Mouse (Mus musculus) natural killer cell, adult 2 months (primary cell): ENCODE data around the gene Odc1.
"Not testable (repeated sequence)": the region's sequence is repeated elsewhere in the genome, so short reads cannot be mapped to it uniquely, and the experiment has no call there.

Experiments used
- DNase-seq, 2 experiments: peaks; one replicate each; pipeline ENCODE4 v3.0.0; 2022; ENCODE audit warnings: low spot score in 2 of 2

Gene Odc1

GRCm38 (mm10) chr12:17544209-17545106 is at the start of gene Odc1:
TSS of gene Odc1 (plus strand) at chr12:17544794.
- DNase-seq = peak; percentile 98 to 99

DNA sequence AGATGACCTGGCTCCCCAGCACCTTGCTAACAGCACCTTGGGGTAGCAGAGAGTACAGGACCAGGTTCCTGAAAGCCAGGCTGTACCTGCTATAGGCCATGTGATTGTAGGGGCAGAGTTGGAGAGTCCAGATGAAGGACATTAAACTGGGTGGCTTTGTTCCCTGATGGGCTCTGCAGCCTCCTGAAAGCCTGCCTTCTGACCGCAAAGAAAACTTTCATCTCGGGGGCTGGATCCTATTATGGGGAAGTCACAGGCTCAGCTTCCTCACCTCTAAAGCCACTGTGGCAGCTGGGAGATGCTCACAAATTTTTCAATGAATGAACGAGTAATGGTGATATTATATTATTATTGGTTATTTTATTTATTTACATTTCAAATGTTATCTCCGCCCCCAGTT is 49.8 kb upstream of the Odc1 start:
- no peak for DNase-seq

DNA sequence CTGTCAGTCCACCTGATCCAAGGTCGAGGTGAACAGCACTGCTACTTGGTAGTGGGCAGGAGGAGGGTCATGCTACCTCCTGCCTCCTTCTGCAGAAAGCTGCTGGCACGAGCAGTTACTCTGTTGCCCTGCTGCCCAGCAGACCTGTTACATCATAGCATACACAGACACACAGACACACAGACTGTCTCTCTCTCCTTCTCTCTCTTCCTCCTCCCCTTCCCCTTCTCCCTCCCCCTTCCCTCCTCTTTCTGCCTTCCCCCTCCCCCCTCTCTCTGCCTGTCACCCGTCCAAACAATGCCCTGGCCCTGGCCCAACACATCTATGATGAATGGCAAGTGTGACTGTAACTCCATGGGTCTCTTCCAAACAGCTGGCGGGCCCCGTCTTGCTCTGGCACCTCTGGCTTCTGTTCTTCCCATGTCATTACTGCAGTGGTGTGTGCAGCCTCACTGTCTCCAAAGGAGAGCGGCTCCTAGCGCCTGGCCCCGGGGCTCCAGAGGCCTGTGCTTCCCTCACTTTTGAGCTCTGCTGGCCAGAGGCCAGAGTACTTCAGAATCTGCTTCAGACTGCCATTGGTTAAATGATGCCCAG is 48.6 kb upstream of the Odc1 start:
- no peak for DNase-seq

DNA sequence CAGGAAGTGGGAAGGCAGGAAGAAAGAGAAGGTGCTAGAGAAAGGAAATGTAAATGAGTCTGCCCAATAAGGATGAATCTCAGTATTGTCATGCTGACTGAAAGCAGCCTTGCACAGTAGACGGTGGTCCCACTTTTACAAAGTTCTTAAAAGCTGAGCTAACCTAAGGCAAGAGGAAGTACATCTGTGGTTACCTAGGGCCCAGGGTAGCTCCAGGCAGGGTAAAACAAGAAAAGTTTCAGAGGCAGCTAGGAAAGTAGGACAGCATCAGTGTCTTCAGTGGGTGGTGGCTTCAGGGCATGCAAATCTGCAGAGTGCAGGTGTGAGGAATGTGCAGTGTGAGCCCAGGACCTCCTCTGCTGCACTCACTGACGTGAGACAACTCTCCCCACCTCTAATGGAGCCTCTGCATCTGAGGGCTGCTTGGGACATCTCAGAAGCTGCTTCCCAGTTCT is 38.9 kb upstream of the Odc1 start:
- no peak for DNase-seq

- DNase-seq = no peak
Measured at GRCm38 (mm10) chr12:17506117-17506993, 38.2 kb upstream of the Odc1 start.

- peak; percentile 70 to 76 for DNase-seq
Measured at GRCm38 (mm10) chr12:17506994-17507542, 37.5 kb upstream of the Odc1 start.

DNA sequence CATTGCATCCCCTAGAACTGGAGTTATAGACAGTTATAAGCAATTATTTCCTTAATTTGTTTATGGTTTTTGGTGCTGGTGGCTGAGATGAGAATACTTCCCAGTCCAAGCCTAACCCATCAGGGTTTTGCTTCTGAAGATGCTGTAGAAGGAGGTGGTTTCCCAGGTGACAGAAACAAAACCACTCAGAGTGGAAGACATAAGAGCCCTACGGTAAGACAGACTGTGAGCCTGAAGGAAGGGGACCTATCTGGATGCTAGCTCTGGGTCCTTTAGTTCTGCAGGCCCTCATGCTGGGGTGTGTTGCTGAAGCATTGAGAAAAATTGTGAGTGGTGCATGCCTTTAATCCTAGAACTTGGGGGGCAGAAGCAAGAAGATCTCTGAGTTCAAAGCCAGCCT is 35.3 kb upstream of the Odc1 start:
- DNase-seq = no peak

DNA sequence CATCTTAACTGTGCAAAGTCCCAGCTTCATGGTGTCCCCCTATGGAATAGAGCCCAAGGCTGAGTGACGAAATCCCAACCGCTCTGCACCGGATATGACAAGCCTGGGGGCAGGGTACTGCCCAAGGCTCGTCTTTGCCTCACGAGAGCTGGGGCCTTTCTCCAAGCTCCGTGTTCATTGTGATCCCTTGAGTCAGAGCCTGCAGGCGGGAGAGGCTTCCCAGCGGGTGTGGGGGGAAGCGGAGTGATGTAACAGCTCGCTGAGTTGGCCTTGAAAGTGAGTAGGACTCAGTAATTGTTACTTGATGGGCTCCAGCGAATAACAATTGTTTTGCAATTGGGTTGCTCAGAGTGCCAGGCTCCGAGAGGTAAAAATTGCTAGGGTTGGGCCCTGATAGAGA is 34.4 kb upstream of the Odc1 start:
- no peak for DNase-seq

DNA sequence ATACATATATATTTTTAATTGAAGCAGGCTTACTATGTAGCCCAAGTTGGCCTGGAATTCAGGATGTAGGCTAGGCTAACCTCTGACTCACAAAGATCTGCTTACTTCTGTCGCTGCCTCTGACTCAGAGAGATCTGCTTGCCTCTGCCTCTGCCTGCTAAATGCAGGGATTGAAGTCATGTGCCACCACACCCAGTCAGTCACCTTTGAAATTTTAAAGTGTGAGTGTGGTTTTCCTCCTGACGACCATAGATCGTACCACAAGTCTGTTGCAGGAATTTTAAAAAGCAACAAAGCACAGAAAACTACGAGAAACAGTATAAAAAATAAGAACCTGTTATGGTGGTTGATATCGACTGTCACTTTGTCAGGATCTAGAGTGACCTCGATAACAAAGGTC is 33.6 kb upstream of the Odc1 start:
- peak; percentile 49 to 64 for DNase-seq

DNA sequence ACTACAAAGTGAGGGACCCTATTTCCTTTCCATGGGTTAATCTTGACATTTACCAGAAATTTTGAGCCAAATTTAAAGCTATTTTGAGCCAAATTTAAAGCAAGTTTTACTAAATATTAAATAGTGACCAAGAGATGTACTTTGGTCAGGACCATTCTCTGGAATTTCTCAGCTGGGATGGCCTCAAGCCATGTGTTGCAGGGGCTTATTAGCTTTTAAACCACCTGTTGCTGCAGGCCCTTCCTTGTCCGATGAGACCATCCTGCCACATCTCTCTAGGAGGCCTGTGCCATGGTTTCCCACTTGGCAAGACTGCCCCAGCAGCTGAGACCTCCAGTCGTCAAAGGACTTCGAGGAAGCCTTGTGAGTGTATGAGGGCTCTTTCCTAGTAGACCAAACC is 15.4 kb upstream of the Odc1 start:
- DNase-seq = no peak

GRCm38 (mm10) chr12:17529726-17530125 is 14.9 kb upstream of the Odc1 start:
- no peak for DNase-seq

DNA sequence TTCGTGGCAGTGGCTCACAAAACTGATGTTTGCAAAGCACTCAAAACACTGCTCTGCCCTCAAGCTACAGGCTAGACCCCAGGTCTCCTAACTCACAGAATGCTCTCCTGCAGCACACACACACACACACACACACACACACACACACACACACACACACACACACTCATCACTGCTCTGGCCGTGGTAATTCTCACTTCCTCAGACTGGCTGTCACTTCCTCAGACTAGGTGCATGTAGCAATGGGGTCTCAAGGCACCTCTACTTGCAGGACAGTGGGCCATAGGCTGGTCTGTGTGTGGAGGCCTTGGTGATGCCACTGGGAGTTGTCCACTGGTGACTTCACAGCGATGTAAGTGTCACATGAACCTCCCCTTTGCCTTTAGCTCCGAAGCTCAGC is 13.8 kb upstream of the Odc1 start:
- no peak for DNase-seq

DNA sequence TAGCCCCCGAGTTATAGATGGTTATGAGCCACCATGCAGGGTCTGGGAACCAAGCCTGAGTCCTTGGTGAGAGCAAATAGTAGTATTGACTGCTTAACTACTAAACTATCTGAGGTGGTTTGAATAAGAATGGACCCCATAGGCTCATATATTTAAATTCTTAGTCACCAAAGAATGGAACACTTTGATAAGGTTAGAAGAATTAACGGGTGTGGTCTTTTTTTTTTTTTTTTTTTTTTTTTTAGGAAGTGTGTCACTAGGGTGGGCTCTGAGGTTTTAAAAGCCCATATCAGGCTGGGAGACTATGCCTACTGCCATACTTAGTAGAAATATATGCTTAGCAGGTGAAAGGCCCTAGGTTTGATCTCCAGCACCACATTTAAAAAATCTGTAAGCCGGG is 8.4 kb upstream of the Odc1 start:
- no peak for DNase-seq

GRCm38 (mm10) chr12:17537147-17537546 is 7.4 kb upstream of the Odc1 start:
- no peak for DNase-seq

- no peak for DNase-seq
Measured at GRCm38 (mm10) chr12:17538087-17538486, 6.5 kb upstream of the Odc1 start.

DNA sequence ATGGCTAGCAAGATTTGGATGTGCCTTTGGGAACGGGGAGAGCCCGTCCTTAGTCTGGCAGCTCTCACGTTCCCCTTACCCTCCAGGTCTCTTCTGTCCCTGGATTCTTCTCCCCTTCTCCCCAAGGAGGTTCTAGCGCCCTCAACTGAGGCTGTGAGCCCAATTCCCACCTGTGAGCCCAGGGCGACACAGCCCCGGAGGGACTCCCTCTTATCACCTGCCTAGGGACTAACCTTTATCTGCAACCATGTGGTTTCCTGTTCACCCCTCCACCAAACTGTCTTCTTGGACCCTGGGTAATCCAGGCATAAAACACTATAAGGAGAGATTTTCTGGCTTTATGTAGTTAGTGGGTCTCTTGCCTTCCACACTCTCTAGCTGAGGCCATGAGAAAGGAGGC is 5.6 kb upstream of the Odc1 start:
- DNase-seq = no peak

DNA sequence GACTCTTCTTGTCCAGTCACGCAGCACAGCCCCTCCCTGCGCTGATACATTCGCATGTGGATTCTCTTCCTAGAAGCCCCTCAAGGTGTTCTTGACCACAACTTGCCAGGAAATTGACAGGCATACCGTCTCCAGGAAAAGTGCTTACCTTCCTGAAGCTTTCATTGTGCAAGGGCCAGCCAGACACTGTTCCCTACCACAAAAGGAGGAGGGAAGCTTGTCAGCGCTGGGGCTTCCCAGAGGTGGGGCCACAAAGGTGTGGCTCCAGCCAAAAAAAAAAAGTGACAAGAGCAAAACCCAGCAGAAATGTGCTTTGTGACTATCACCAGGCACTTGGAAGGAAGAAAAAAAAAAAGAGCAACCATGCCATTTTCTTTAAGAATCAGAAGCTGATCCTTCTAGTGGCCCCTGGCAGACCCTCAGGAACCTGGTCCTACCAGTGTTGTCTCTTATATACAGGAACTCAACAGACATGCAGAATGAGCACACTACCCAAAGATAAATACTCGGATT is 4.5 kb upstream of the Odc1 start:
- no peak for DNase-seq

DNA sequence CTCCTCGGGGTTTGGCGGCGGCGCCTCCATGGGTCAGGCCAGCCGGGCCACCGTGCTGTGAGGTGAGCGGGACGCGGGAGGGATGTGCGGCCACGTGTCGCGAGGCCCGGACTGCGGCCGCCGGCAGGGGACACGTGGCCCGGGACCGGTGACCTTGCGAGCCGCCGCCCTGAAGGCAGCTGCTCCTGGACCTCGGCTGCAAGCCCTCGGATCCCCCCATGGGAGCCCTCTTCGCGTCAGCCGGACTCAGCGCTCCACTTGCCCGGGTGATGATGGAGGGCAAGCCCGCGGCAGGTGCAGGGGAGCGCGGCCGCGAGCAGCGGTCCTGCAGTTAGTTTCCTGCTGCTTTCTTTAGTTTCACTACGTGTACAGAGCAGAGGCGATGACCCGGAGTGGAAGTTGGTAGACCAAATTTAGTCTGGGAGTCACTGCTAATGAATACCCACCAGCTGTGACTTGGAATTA is 545 bp downstream of the Odc1 start:
- DNase-seq = no peak

- no peak for DNase-seq
Measured at GRCm38 (mm10) chr12:17545884-17546283, 1.3 kb downstream of the Odc1 start.

DNA sequence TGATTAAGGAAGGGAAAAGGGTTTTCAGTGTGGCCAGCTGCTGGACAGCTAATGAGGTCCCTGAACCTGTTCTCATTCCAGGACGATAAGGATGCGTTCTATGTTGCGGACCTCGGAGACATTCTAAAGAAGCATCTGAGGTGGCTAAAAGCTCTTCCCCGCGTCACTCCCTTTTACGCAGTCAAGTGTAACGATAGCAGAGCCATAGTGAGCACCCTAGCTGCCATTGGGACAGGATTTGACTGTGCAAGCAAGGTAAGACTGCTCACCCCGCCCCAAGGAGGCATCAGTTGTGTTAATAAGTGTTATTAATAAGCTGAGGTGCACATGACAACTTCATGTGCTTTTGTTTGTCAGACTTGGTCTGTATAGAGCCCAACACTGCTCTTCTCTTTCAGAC is 3.0 kb downstream of the Odc1 start:
- not testable (repeated sequence) for DNase-seq

DNA sequence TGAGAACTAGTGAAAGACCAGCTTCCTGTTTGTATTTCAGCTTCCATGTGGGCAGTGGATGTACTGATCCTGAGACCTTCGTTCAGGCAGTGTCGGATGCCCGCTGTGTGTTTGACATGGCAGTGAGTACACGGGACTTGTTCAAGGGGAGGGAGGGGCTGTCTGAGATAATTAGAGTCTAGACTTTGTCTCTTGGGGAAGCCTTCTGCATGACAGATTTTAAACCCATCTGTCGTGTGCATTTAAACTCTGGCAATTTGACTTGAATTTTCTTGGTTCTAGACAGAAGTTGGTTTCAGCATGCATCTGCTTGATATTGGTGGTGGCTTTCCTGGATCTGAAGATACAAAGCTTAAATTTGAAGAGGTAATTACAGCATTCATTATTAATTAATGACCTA is 3.9 kb downstream of the Odc1 start:
- no peak for DNase-seq

DNA sequence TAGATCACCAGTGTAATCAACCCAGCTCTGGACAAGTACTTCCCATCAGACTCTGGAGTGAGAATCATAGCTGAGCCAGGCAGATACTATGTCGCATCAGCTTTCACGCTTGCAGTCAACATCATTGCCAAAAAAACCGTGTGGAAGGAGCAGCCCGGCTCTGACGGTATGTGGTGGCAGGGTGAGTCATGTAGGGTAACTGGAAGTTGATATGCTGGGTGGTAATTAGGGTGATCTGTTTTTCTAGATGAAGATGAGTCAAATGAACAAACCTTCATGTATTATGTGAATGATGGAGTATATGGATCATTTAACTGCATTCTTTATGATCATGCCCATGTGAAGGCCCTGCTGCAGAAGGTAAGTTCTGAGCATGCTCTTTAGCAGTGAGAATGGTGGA is 4.8 kb downstream of the Odc1 start:
- not testable (repeated sequence) for DNase-seq
